Mouse (Mus musculus): ENCODE measurements around the gene Dner. TPM values are rescaled to one million over a fixed set of nuclear protein-coding genes. Genes with fewer than 3 reads are reported as not detected.

The Dner gene
- polyA plus RNA-seq, 1 experiment from 2014 or later: 28.1 TPM

- H3K4me1 ChIP-seq (ENCODE audit: control insufficient read depth, insufficient read depth, low read length): no peaks in the 10 kb centered on the region; the same call in 1 of the 2 replicates
- 20% methylated on average over 31 of the region's 31 CpGs for WGBS
- H3K27ac ChIP-seq (ENCODE audit: low read depth, low read length): no peak overlapping the region
- peak overlapping the region; percentile 25; the same call in 1 of the 2 replicates for H3K4me3 ChIP-seq (ENCODE audit: low read depth, low read length)
- ATAC-seq (ENCODE audit: low FRiP score) (peak; percentile 80), DNase-seq (ENCODE audit: low spot score, missing footprints) (peak; percentile 88)
- H3K9me3 ChIP-seq (ENCODE audit: control insufficient read depth, low read length): no peaks in the 10 kb centered on the region
- H3K9ac ChIP-seq (ENCODE audit: low read length): peak overlapping the region; percentile 47
- no peaks in the 10 kb centered on the region for H3K36me3 ChIP-seq (ENCODE audit: control insufficient read depth, insufficient read depth, low read length)
- H3K27me3 ChIP-seq (ENCODE audit: control insufficient read depth, insufficient read depth, low read length): no peaks in the 10 kb centered on the region
- peak overlapping the region; percentile 50 for H3K4me2 ChIP-seq
These were observed 14.1 kb upstream of the Dner start for GRCm38 (mm10) chr1:84709810-84710785.

GRCm38 (mm10) chr1:84709406-84709805 lies 13.4 kb upstream of the Dner start:
- H3K4me3 ChIP-seq (ENCODE audit: low read depth, low read length): 0 out of 2 replicates have a peak overlapping the region, but pooled peaks have one; percentile 9
- no peak for DNase-seq (ENCODE audit: low spot score, missing footprints)
- H3K27me3 ChIP-seq (ENCODE audit: control insufficient read depth, insufficient read depth, low read length): no peaks in the 10 kb centered on the region
- H3K36me3 ChIP-seq (ENCODE audit: control insufficient read depth, insufficient read depth, low read length): no peaks in the 10 kb centered on the region
- ATAC-seq (ENCODE audit: low FRiP score): peak; percentile 75
- peak overlapping the region; percentile 50 for H3K4me2 ChIP-seq
- no peaks in the 10 kb centered on the region for H3K9me3 ChIP-seq (ENCODE audit: control insufficient read depth, low read length)
- H3K27ac ChIP-seq (ENCODE audit: low read depth, low read length): no peak overlapping the region
- no peak overlapping the region; the same call in 1 of the 2 replicates for H3K9ac ChIP-seq (ENCODE audit: low read length)
- 26% methylated on average over 5 of the region's 5 CpGs for WGBS
- no peaks in the 10 kb centered on the region; the same call in 1 of the 2 replicates for H3K4me1 ChIP-seq (ENCODE audit: control insufficient read depth, insufficient read depth, low read length)

- H3K4me3 ChIP-seq (ENCODE audit: low read depth, low read length): no peak overlapping the region
- no peak overlapping the region for H3K9ac ChIP-seq (ENCODE audit: low read length)
- H3K4me1 ChIP-seq (ENCODE audit: control insufficient read depth, insufficient read depth, low read length): no peaks in the 10 kb centered on the region
- H3K27me3 ChIP-seq (ENCODE audit: control insufficient read depth, insufficient read depth, low read length): no peaks in the 10 kb centered on the region
- H3K27ac ChIP-seq (ENCODE audit: low read depth, low read length): no peak overlapping the region
- H3K9me3 ChIP-seq (ENCODE audit: control insufficient read depth, low read length): no peaks in the 10 kb centered on the region
- WGBS: over 99% methylated on average over 6 of the region's 6 CpGs
- no peak overlapping the region for H3K4me2 ChIP-seq
- ATAC-seq (ENCODE audit: low FRiP score) (no peak), DNase-seq (ENCODE audit: low spot score, missing footprints) (no peak)
- H3K36me3 ChIP-seq (ENCODE audit: control insufficient read depth, insufficient read depth, low read length): no peaks in the 10 kb centered on the region
These were observed 4.2 kb upstream of the Dner start for GRCm38 (mm10) chr1:84700254-84700653.

- H3K4me2 ChIP-seq: no peak overlapping the region
- H3K4me1 ChIP-seq (ENCODE audit: control insufficient read depth, insufficient read depth, low read length): no peaks in the 10 kb centered on the region
- H3K36me3 ChIP-seq (ENCODE audit: control insufficient read depth, insufficient read depth, low read length): no peaks in the 10 kb centered on the region
- no peak; the same call in 1 of the 2 replicates for ATAC-seq (ENCODE audit: low FRiP score)
- no peaks in the 10 kb centered on the region for H3K27me3 ChIP-seq (ENCODE audit: control insufficient read depth, insufficient read depth, low read length)
- peak; percentile 95 for DNase-seq (ENCODE audit: low spot score, missing footprints)
- 8% methylated on average over 2 of the region's 2 CpGs for WGBS
- H3K4me3 ChIP-seq (ENCODE audit: low read depth, low read length): no peak overlapping the region
- no peak overlapping the region for H3K9ac ChIP-seq (ENCODE audit: low read length)
- H3K27ac ChIP-seq (ENCODE audit: low read depth, low read length): no peak overlapping the region
- H3K9me3 ChIP-seq (ENCODE audit: control insufficient read depth, low read length): no peaks in the 10 kb centered on the region
These were observed 1.1 kb upstream of the Dner start for GRCm38 (mm10) chr1:84697136-84697535.

GRCm38 (mm10) chr1:84694688-84695474 lies 1.1 kb downstream of the Dner start:
- WGBS: 11% methylated on average over 26 of the region's 26 CpGs

GRCm38 (mm10) chr1:84677910-84678309 lies 18.1 kb downstream of the Dner start:
- H3K27ac ChIP-seq (ENCODE audit: low read depth, low read length): no peak overlapping the region
- H3K4me2 ChIP-seq: no peak overlapping the region
- H3K27me3 ChIP-seq (ENCODE audit: control insufficient read depth, insufficient read depth, low read length): no peaks in the 10 kb centered on the region
- no peaks in the 10 kb centered on the region for H3K9me3 ChIP-seq (ENCODE audit: control insufficient read depth, low read length)
- DNase-seq (ENCODE audit: low spot score, missing footprints) (no peak), ATAC-seq (ENCODE audit: low FRiP score) (no peak)
- no peaks in the 10 kb centered on the region for H3K4me1 ChIP-seq (ENCODE audit: control insufficient read depth, insufficient read depth, low read length)
- WGBS: 49% methylated on average over 4 of the region's 4 CpGs
- no peak overlapping the region for H3K9ac ChIP-seq (ENCODE audit: low read length)
- no peak overlapping the region for H3K4me3 ChIP-seq (ENCODE audit: low read depth, low read length)
- no peaks in the 10 kb centered on the region for H3K36me3 ChIP-seq (ENCODE audit: control insufficient read depth, insufficient read depth, low read length)

More at GRCm38 (mm10) chr1:84694688-84695474, 1.1 kb downstream of the Dner start:
- peak overlapping the region; percentile 64; the same call in 1 of the 2 replicates for H3K27ac ChIP-seq (ENCODE audit: low read depth, low read length)
- peak overlapping the region; percentile 68 for H3K4me3 ChIP-seq (ENCODE audit: low read depth, low read length)
- DNase-seq (ENCODE audit: low spot score, missing footprints) (peak; percentile 90), ATAC-seq (ENCODE audit: low FRiP score) (peak; percentile 64)
- no peaks in the 10 kb centered on the region for H3K36me3 ChIP-seq (ENCODE audit: control insufficient read depth, insufficient read depth, low read length)
- H3K27me3 ChIP-seq (ENCODE audit: control insufficient read depth, insufficient read depth, low read length): no peaks in the 10 kb centered on the region
- H3K9ac ChIP-seq (ENCODE audit: low read length): peak overlapping the region; percentile 75
- peak overlapping the region; percentile 86 for H3K4me2 ChIP-seq
- no peaks in the 10 kb centered on the region for H3K9me3 ChIP-seq (ENCODE audit: control insufficient read depth, low read length)
- no peaks in the 10 kb centered on the region for H3K4me1 ChIP-seq (ENCODE audit: control insufficient read depth, insufficient read depth, low read length)

GRCm38 (mm10) chr1:84668100-84668846 lies 27.7 kb downstream of the Dner start:
- peaks cover 2% of the 10 kb centered on the region; the same call in 1 of the 2 replicates for H3K4me1 ChIP-seq (ENCODE audit: control insufficient read depth, insufficient read depth, low read length)
- no peaks in the 10 kb centered on the region for H3K27me3 ChIP-seq (ENCODE audit: control insufficient read depth, insufficient read depth, low read length)
- ATAC-seq (ENCODE audit: low FRiP score) (no peak), DNase-seq (ENCODE audit: low spot score, missing footprints) (no peak)
- no peak overlapping the region for H3K27ac ChIP-seq (ENCODE audit: low read depth, low read length)
- no peak overlapping the region for H3K4me2 ChIP-seq
- H3K36me3 ChIP-seq (ENCODE audit: control insufficient read depth, insufficient read depth, low read length): no peaks in the 10 kb centered on the region
- no peak overlapping the region for H3K4me3 ChIP-seq (ENCODE audit: low read depth, low read length)
- H3K9me3 ChIP-seq (ENCODE audit: control insufficient read depth, low read length): no peaks in the 10 kb centered on the region
- WGBS: 79% methylated on average over 7 of the region's 7 CpGs
- H3K9ac ChIP-seq (ENCODE audit: low read length): no peak overlapping the region

- Histone ChIP-seq H3K4me2 (no peak overlapping the region), H3K36me3 (ENCODE audit: control insufficient read depth, insufficient read depth, low read length) (no peaks in the 10 kb centered on the region), H3K9me3 (ENCODE audit: control insufficient read depth, low read length) (no peaks in the 10 kb centered on the region), H3K27ac (ENCODE audit: low read depth, low read length) (no peak overlapping the region), H3K27me3 (ENCODE audit: control insufficient read depth, insufficient read depth, low read length) (no peaks in the 10 kb centered on the region), H3K4me3 (ENCODE audit: low read depth, low read length) (no peak overlapping the region), H3K9ac (ENCODE audit: low read length) (no peak overlapping the region), H3K4me1 (ENCODE audit: control insufficient read depth, insufficient read depth, low read length) (peaks cover 2% of the 10 kb centered on the region; the same call in 1 of the 2 replicates)
- DNase-seq (ENCODE audit: low spot score, missing footprints) (no peak), ATAC-seq (ENCODE audit: low FRiP score) (no peak)
- WGBS: 78% methylated on average over 4 of the region's 4 CpGs
These were observed 28.4 kb downstream of the Dner start for GRCm38 (mm10) chr1:84667660-84668059.
